8 mouse cellular contexts compared by ENCODE assay signal in the genomic region with DNA sequence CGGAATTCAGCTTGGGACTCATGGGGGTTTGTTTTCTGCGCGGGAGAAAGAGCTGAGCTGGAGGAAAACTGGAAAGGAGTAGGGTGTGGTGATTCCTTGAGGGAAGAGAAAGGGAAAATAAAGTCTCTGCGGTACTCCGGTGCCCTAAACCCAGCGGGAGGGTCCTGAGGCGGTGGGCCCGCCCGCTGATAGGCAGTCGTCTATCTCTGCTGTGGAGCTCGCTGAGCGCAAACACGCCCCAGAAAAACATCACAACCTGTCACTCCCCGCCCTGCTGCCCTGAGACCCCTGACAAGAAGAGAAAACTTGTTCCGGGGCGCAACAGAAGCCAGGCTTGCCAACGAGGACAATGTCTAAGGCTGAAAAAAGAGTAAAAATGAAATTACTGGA. TPM values are rescaled to one million over a fixed set of nuclear protein-coding genes. Genes with fewer than 3 reads are reported as not detected.
DNase-seq lines count a peak whose midpoint lies in the region; TF ChIP-seq lines count a peak whose summit lies in the region.

No protein-coding gene starts in this region.

- no peak for TF ChIP-seq EP300 in heart, adult 2 months (IDR thresholded peaks at IDR 0.05; ENCODE audit: insufficient read depth, low read depth, low read length)

- no peaks in the 10 kb centered on the region for H3K79me2 ChIP-seq in heart, adult 2 months (replicated peaks; ENCODE audit: control insufficient read depth, insufficient read depth, low read length)

- H3K27ac ChIP-seq in heart, adult 2 months, result no peak overlapping the region
- no peak overlapping the region for H3K27ac ChIP-seq in limb, embryonic 10.5 days
- no peak overlapping the region for H3K27ac ChIP-seq in olfactory bulb, adult 2 months (ENCODE audit: insufficient read depth, low read depth, low read length)

- intact Hi-C loops in heart, adult 2 months (cut with DNase I), result no loop called here

- no peak for TF ChIP-seq POLR2A in heart, adult 2 months (IDR thresholded peaks at IDR 0.05; ENCODE audit: insufficient read depth, low read depth, low read length)
- no peak for TF ChIP-seq POLR2A in olfactory bulb, adult 2 months (IDR thresholded peaks at IDR 0.05; ENCODE audit: insufficient read depth, low read depth, low read length)

- DNase-seq in heart, adult 2 months, result no peak
- no peak for DNase-seq in heart, adult 9 months (ENCODE audit: low spot score in 2 of 2)
- DNase-seq in right cerebral cortex, postnatal 4 days, result peak; percentile 37
- DNase-seq in right cerebral cortex, postnatal 36 days (ENCODE audit: low spot score in 2 of 2), result no peak
- DNase-seq in limb, embryonic 10.5 days (ENCODE audit: low spot score), result no peak
- DNase-seq in right cerebral cortex, postnatal 14 days, result no peak
- no peak for DNase-seq in B cell, adult 2 months

- H3K9me3 ChIP-seq in limb, embryonic 10.5 days (replicated peaks), result no peaks in the 10 kb centered on the region

- peaks cover 6% of the 10 kb centered on the region for H3K27me3 ChIP-seq in heart, adult 2 months (ENCODE audit: control insufficient read depth, insufficient read depth, low read length)
- peaks cover 51% of the 10 kb centered on the region for H3K27me3 ChIP-seq in limb, embryonic 10.5 days (ENCODE audit: low read depth, poor library complexity, severe bottlenecking)

- H3K4me1 ChIP-seq in heart, adult 2 months (ENCODE audit: control insufficient read depth, insufficient read depth, low read length), result peaks cover 1% of the 10 kb centered on the region; the same call in 1 of the 2 replicates
- H3K4me1 ChIP-seq in limb, embryonic 10.5 days, result peaks cover 21% of the 10 kb centered on the region
- peaks cover 5% of the 10 kb centered on the region; the same call in 1 of the 2 replicates for H3K4me1 ChIP-seq in olfactory bulb, adult 2 months (ENCODE audit: control insufficient read depth, insufficient read depth, low read length)

- 2% methylated on average over 17 of the region's 17 CpGs for WGBS in heart, adult 2 months
- WGBS in limb, embryonic 10.5 days, result under 1% methylated on average over 17 of the region's 17 CpGs
- under 1% methylated on average over 17 of the region's 17 CpGs for WGBS in olfactory bulb, adult 2 months

- H3K36me3 ChIP-seq in heart, adult 2 months (ENCODE audit: control insufficient read depth, insufficient read depth, low read length), result no peaks in the 10 kb centered on the region
- no peaks in the 10 kb centered on the region for H3K36me3 ChIP-seq in limb, embryonic 10.5 days

- no peak for TF ChIP-seq CTCF in heart, adult 2 months (IDR thresholded peaks at IDR 0.05)
- no peak for TF ChIP-seq CTCF in olfactory bulb, adult 2 months (IDR thresholded peaks at IDR 0.05; ENCODE audit: insufficient read depth, low read depth, low read length)

- no peak overlapping the region for H3K9ac ChIP-seq in heart, adult 2 months (ENCODE audit: low read depth, low read length)

- H3K4me3 ChIP-seq in heart, adult 2 months, result peak overlapping the region; percentile 54
- H3K4me3 ChIP-seq in limb, embryonic 10.5 days, result peak overlapping the region; percentile 73
- peak overlapping the region; percentile 80 for H3K4me3 ChIP-seq in olfactory bulb, adult 2 months (ENCODE audit: insufficient read depth, low read depth, low read length)

RNA-seq across cellular contexts. Expression of a gene that starts 1.1 kb away (rescaled TPM):
- total RNA-seq in heart, adult 2 months (2021), result 1 to 10 TPM; 2.9 to 3.8 TPM
- 3.5 and 4.2 TPM in 2 replicates for polyA plus RNA-seq in heart, adult 2 months (2012; rRNA removed)
- polyA plus RNA-seq in limb, embryonic 10.5 days (2016; fragmentation: Nextera tagmentation; extraction: Ambion mirVana), result 8.3 and 11.4 TPM in 2 replicates
- polyA plus RNA-seq in olfactory bulb, adult 2 months (2012; ENCODE audit: insufficient read depth, insufficient read length, low replicate concordance, missing spikeins), result 402 TPM in 1 of 2 replicates, not detected in the other

RNA-seq across cellular contexts. Expression of a gene that starts 34.0 kb away (rescaled TPM):
- under 1 TPM; 0.10 to 0.14 TPM for total RNA-seq in heart, adult 2 months (2021)
- polyA plus RNA-seq in heart, adult 2 months (2012; rRNA removed), result 0.08 and 0.12 TPM in 2 replicates
- 0.80 and 0.89 TPM in 2 replicates for polyA plus RNA-seq in limb, embryonic 10.5 days (2016; fragmentation: Nextera tagmentation; extraction: Ambion mirVana)
- polyA plus RNA-seq in olfactory bulb, adult 2 months (2012; ENCODE audit: insufficient read depth, insufficient read length, low replicate concordance, missing spikeins), result not detected in 2 replicates

Comparison
In these comparisons a context has a peak if more than half of its experiments do, and no peak if none do; other contexts are left out.
1. RNA of a gene that starts 1.1 kb away (polyA plus RNA-seq): 402 TPM in olfactory bulb, adult 2 months; 8.3 to 11.4 TPM in limb, embryonic 10.5 days and 3.5 to 4.2 TPM in heart, adult 2 months; every median in the first group is over 10 times any median in the second.
2. Peak in every context shown above with its lines, with median percentiles within 50 percentile points of each other: H3K4me3 ChIP-seq.